Mouse (Mus musculus) duodenum, adult 2 months (tissue): ENCODE measurements around the gene Smg9. TPM values are rescaled to one million over a fixed set of nuclear protein-coding genes. Genes with fewer than 3 reads are reported as not detected.

Source experiments
- polyA plus RNA-seq: library from polyadenylated mRNA; depleted of rRNA; stranded (reverse); fragments of >200 nt; gene quantifications from 2 replicates; pipeline ENCODE4 v1.2.3, GENCODE M21; 2012; ENCODE audit warnings: low replicate concordance; rRNA removed

Gene Smg9
- 49.3 and 58.7 TPM in 2 replicates for polyA plus RNA-seq

DNA sequence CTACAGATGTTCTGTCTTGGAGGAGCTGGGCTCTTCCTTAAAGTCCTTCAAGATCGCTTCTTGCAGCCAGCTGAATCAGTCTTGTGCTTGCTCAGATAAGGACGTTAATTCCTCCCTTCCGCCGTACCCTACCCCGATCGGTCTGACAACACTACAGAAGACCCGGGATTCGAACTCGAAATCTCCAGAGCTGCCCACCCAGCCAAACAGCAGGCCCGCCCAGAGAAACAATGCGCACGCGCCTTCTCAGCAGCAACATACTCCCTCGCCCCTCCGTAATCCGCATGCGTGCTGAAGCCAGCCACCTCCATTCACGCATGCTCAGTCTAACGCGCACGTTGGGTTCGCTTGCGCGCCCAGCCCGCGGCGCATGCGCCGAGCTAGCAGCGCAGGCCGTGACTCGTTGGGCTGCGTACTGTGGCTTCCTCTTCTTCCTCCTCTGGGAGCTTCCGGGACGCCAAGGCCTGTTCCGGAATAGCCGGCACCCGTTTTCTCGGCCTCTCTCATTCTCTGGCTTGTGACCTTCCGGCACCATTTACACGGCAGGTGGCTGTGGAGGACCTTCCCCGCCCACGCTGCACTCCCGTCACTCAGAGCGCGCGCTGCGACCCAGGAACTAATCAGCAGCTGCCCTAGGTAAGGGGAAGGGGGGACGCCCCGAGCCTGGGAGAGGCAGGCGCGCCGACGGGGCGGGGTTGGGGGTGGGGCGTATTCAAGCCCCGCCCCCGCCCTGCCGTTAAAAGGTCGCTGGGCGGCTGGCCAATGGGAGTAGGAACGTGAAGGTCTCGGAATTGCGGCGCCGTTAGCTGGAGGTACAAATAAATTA, at the start of gene Smg9:
Gene Smg9, plus strand, starts transcription at position 364 of the 826 bp plus-strand sequence.

DNA sequence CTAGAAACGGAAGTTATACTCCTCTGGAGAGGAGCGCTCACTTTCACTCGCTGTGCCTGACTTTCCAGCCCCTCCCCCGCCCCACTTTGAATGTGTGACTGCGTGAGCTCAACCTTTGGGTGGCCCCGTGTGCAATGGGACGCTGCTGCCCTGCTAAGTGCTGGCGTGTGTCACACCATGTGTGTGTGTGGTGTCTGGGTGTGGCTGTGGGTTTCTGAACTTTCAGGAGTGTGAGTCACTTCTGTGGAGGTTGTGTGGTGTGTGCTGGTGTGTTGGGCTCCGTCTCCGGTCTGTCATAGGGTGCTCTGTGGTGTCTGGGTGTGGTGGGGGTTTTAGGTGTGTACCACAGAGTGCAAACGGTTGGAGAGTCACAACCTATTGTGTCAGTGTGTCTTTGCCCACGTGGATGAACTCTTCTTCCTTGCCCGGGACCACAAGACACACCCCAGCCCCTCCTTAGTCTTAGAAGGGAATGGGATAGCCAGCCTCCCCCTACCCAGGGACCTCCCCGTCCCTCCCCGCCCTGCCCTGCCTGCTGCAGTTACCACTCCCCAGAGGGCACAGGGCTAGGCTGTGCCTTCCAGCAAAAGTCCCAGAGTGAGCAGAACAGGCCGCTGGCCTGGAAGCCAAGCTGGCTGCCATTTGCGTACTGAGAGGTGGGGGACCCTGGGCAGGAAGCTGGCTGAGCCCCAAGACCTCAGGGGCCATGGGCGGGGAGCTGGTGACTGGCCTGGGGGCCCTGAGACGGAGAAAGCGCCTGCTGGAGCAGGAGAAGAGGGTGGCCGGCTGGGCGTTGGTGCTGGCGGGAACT, 29.5 kb upstream of the Smg9 start, which contains the start of gene Kcnn4:
Gene Kcnn4, plus strand, starts transcription at position 533 of the 811 bp plus-strand sequence.

GRCm38 (mm10) chr7:24451855-24452311, 52.5 kb downstream of the Smg9 start, which contains the start of gene Irgc1:
TSS of gene Irgc1 (minus strand) at chr7:24452297.

DNA sequence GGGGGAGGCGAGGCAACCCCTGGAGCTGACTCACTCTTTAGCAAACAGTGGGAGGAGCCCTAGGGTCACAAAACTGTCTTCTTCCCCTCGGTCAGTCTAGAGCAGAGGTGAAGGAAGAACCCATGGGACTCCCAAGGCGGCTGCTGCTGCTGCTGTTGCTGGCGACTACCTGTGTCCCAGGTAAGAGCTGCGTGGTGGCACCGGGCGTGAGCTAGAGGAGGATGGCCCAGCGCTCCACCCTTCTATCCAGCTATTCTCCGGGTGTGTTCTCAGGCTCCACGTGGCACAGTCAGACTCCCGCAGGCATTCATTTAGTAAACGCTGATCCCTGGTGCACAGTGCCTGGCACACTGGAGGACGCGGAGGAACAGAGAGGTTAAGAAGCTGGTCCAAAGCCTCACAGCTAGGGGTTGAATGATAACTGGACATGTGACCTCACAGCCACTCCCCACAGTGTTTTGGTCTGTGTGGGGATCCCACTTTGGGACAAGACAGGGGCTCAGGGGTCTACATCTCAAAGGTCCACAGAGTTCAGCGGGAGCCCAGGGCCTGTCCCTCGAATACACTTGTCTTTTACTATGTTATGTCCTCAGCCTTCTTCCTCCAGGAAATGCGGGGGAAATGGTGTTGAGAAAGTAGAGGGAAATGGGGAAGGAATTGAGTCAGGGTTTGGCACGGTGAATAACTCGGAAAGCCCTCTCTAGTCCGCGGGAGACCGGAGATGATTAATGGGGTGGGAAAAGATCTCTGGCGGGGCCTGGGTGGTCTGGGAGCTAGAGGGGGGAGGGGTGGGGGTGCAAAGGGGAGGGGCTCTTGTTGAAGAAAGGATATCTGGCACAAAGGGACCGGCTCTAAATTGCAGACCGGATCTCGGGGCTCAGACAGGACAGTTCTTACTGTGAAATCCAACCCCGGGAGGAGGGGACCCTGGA, 63.2 kb downstream of the Smg9 start, which contains the start of gene Plaur:
Gene Plaur, plus strand, starts transcription at position 97 of the 932 bp plus-strand sequence.

Other genes with a start within 250 kb of the Smg9 start
- 0.08 TPM in 1 of 2 replicates, not detected in the other for gene Zfp114, start 224.6 kb upstream of the Smg9 start, polyA plus RNA-seq
- gene Zfp111, start 188.2 kb upstream of the Smg9 start, polyA plus RNA-seq = 0.23 and 0.29 TPM in 2 replicates
- gene Zfp109, start 162.1 kb upstream of the Smg9 start, polyA plus RNA-seq = 0.11 and 0.27 TPM in 2 replicates
- gene Zfp108, start 144.8 kb upstream of the Smg9 start, polyA plus RNA-seq = 0.18 and 0.21 TPM in 2 replicates
- gene Zfp93, start 129.2 kb upstream of the Smg9 start, polyA plus RNA-seq = 0.74 and 0.91 TPM in 2 replicates
- 1.0 and 1.4 TPM in 2 replicates for gene Zfp61, start 98.4 kb upstream of the Smg9 start, polyA plus RNA-seq
- 0.83 and 4.3 TPM in 2 replicates for gene Zfp94, start 83.0 kb upstream of the Smg9 start, polyA plus RNA-seq
- not detected in 2 replicates for gene Tescl, start 65.7 kb upstream of the Smg9 start, polyA plus RNA-seq
- not detected in 2 replicates for gene Lypd5, start 50.4 kb upstream of the Smg9 start, polyA plus RNA-seq
- 84.7 and 88.4 TPM in 2 replicates for gene Kcnn4, start 29.4 kb upstream of the Smg9 start, polyA plus RNA-seq
- 0.07 and 0.47 TPM in 2 replicates for gene Irgc1, start 52.7 kb downstream of the Smg9 start, polyA plus RNA-seq
- gene Plaur, start 62.9 kb downstream of the Smg9 start, polyA plus RNA-seq = 7.9 and 12.8 TPM in 2 replicates
- 2.1 and 3.5 TPM in 2 replicates for gene Cadm4, start 82.4 kb downstream of the Smg9 start, polyA plus RNA-seq
- gene Zfp428, start 107.4 kb downstream of the Smg9 start, polyA plus RNA-seq = 15.2 and 23.5 TPM in 2 replicates
- 0.13 TPM in 1 of 2 replicates, not detected in the other for gene AC161166.1, start 112.8 kb downstream of the Smg9 start, polyA plus RNA-seq
- 7.7 and 8.1 TPM in 2 replicates for gene Irgq, start 131.1 kb downstream of the Smg9 start, polyA plus RNA-seq
- not detected in 2 replicates for gene Pinlyp, start 146.5 kb downstream of the Smg9 start, polyA plus RNA-seq
- gene Xrcc1, start 146.7 kb downstream of the Smg9 start, polyA plus RNA-seq = 20.9 and 29.8 TPM in 2 replicates
- gene Ethe1, start 187.9 kb downstream of the Smg9 start, polyA plus RNA-seq = 54.1 and 78.1 TPM in 2 replicates
- gene Zfp575, start 188.0 kb downstream of the Smg9 start, polyA plus RNA-seq = 0.92 and 0.98 TPM in 2 replicates
- gene Phldb3, start 211.1 kb downstream of the Smg9 start, polyA plus RNA-seq = 6.1 and 9.5 TPM in 2 replicates
- gene Lypd3, start 236.9 kb downstream of the Smg9 start, polyA plus RNA-seq = 0.14 and 0.26 TPM in 2 replicates